Mouse (Mus musculus): ENCODE data around the gene Gpa33.

Gpa33 gene

GRCm38 (mm10) chr1:166130224-166130860 is at the start of gene Gpa33:
Gene Gpa33, plus strand, starts transcription at chr1:166130238.
- no peak for ATAC-seq (ENCODE audit: insufficient number of reproducible peaks, low FRiP score, low TSS enrichment)

- no peak for ATAC-seq (ENCODE audit: insufficient number of reproducible peaks, low FRiP score, low TSS enrichment)
These were observed 41.4 kb upstream of the Gpa33 start for GRCm38 (mm10) chr1:166088446-166089170.

- no peak for ATAC-seq (ENCODE audit: insufficient number of reproducible peaks, low FRiP score, low TSS enrichment)
These were observed 40.7 kb upstream of the Gpa33 start for GRCm38 (mm10) chr1:166089337-166089736.

- ATAC-seq (ENCODE audit: insufficient number of reproducible peaks, low FRiP score, low TSS enrichment): no peak
These were observed 40.3 kb upstream of the Gpa33 start for GRCm38 (mm10) chr1:166089739-166090138.

GRCm38 (mm10) chr1:166090306-166090705 is 39.7 kb upstream of the Gpa33 start:
- no peak for ATAC-seq (ENCODE audit: insufficient number of reproducible peaks, low FRiP score, low TSS enrichment)

GRCm38 (mm10) chr1:166094462-166094861 is 35.6 kb upstream of the Gpa33 start:
- ATAC-seq (ENCODE audit: insufficient number of reproducible peaks, low FRiP score, low TSS enrichment): no peak

- no peak for ATAC-seq (ENCODE audit: insufficient number of reproducible peaks, low FRiP score, low TSS enrichment)
These were observed 31.9 kb upstream of the Gpa33 start for GRCm38 (mm10) chr1:166098120-166098519.

GRCm38 (mm10) chr1:166102920-166103608 is 27.0 kb upstream of the Gpa33 start:
- ATAC-seq (ENCODE audit: insufficient number of reproducible peaks, low FRiP score, low TSS enrichment): no peak

GRCm38 (mm10) chr1:166104858-166105257 is 25.2 kb upstream of the Gpa33 start:
- no peak for ATAC-seq (ENCODE audit: insufficient number of reproducible peaks, low FRiP score, low TSS enrichment)

- no peak for ATAC-seq (ENCODE audit: insufficient number of reproducible peaks, low FRiP score, low TSS enrichment)
These were observed 24.6 kb upstream of the Gpa33 start for GRCm38 (mm10) chr1:166105464-166105863.

GRCm38 (mm10) chr1:166114986-166115385 is 15.1 kb upstream of the Gpa33 start:
- no peak for ATAC-seq (ENCODE audit: insufficient number of reproducible peaks, low FRiP score, low TSS enrichment)

- ATAC-seq (ENCODE audit: insufficient number of reproducible peaks, low FRiP score, low TSS enrichment): no peak
These were observed 14.3 kb upstream of the Gpa33 start for GRCm38 (mm10) chr1:166115719-166116118.

GRCm38 (mm10) chr1:166117866-166118639 is 12.0 kb upstream of the Gpa33 start:
- no peak for ATAC-seq (ENCODE audit: insufficient number of reproducible peaks, low FRiP score, low TSS enrichment)

- ATAC-seq (ENCODE audit: insufficient number of reproducible peaks, low FRiP score, low TSS enrichment): no peak
These were observed 7.9 kb upstream of the Gpa33 start for GRCm38 (mm10) chr1:166122114-166122513.

- no peak for ATAC-seq (ENCODE audit: insufficient number of reproducible peaks, low FRiP score, low TSS enrichment)
These were observed 7.0 kb upstream of the Gpa33 start for GRCm38 (mm10) chr1:166123045-166123444.

- no peak for ATAC-seq (ENCODE audit: insufficient number of reproducible peaks, low FRiP score, low TSS enrichment)
These were observed 6.3 kb upstream of the Gpa33 start for GRCm38 (mm10) chr1:166123751-166124150.

- no peak for ATAC-seq (ENCODE audit: insufficient number of reproducible peaks, low FRiP score, low TSS enrichment)
These were observed 5.0 kb upstream of the Gpa33 start for GRCm38 (mm10) chr1:166124932-166125593.

- no peak for ATAC-seq (ENCODE audit: insufficient number of reproducible peaks, low FRiP score, low TSS enrichment)
These were observed 3.7 kb upstream of the Gpa33 start for GRCm38 (mm10) chr1:166126290-166126689.

- ATAC-seq (ENCODE audit: insufficient number of reproducible peaks, low FRiP score, low TSS enrichment): no peak
These were observed 3.2 kb upstream of the Gpa33 start for GRCm38 (mm10) chr1:166126795-166127194.

- no peak for ATAC-seq (ENCODE audit: insufficient number of reproducible peaks, low FRiP score, low TSS enrichment)
These were observed 2.3 kb upstream of the Gpa33 start, which contains the start of gene Dusp27 for GRCm38 (mm10) chr1:166127719-166128118. Gene Dusp27, minus strand, starts transcription at chr1:166127922.

All from cerebellum, adult (tissue).